Mouse (Mus musculus) hindbrain, embryonic 16.5 days (tissue): ENCODE results near the gene Evi5l. TPM values are rescaled to one million over a fixed set of nuclear protein-coding genes. Genes with fewer than 3 reads are reported as not detected.
A peak's percentile ranks its signal among the peaks of the same experiment; 100 is the strongest.
"Not testable (repeated sequence)": the region's sequence is repeated elsewhere in the genome, so short reads cannot be mapped to it uniquely, and the experiment has no call there.

ENCODE experiments used
- ATAC-seq: fragments of 200-750 bp; cut with Nextera tagmentation; 2 replicates; pipeline ENCODE4 v1.8.0; 2017; ENCODE audit warnings: moderate TSS enrichment, moderate library complexity
- H3K27ac ChIP-seq: fragments of 300-500 bp; sonication (generic); 2 replicates; pipeline ENCODE4 v1.5.1; 2014; ENCODE audit warnings: low read depth, mild to moderate bottlenecking, control low read depth, low read length, moderate library complexity
- H3K27me3 ChIP-seq: fragments of 300-500 bp; sonication (generic); replicated peaks from 2 replicates; pipeline ENCODE4 v1.6.1; 2014; ENCODE audit warnings: low read length; ENCODE audit not compliant: control insufficient read depth, insufficient read depth
- H3K36me3 ChIP-seq: fragments of 300-500 bp; sonication (generic); 2 replicates; pipeline ENCODE4 v1.6.1; 2014; ENCODE audit warnings: mild to moderate bottlenecking, low read length, moderate library complexity, mixed read lengths; ENCODE audit not compliant: control insufficient read depth, insufficient read depth
- H3K4me1 ChIP-seq: fragments of 300-500 bp; sonication (generic); 2 replicates; pipeline ENCODE4 v1.6.1; 2014; ENCODE audit warnings: low read depth, low read length; ENCODE audit not compliant: control insufficient read depth, insufficient read depth
- H3K4me2 ChIP-seq: fragments of 300-500 bp; sonication (generic); 2 replicates; pipeline ENCODE4 v1.6.1; 2014; ENCODE audit warnings: mild to moderate bottlenecking, low read length, control low read depth, moderate library complexity
- H3K4me3 ChIP-seq: fragments of 300-500 bp; sonication (generic); 2 replicates; pipeline ENCODE4 v1.5.1; 2014; ENCODE audit warnings: mild to moderate bottlenecking, low read length, control low read depth, moderate library complexity
- H3K9ac ChIP-seq: fragments of 300-500 bp; sonication (generic); 2 replicates; pipeline ENCODE4 v1.6.1; 2014; ENCODE audit warnings: low read depth, mild to moderate bottlenecking, control low read depth, low read length, moderate library complexity
- H3K9me3 ChIP-seq: fragments of 300-500 bp; sonication (generic); 2 replicates; pipeline ENCODE4 v1.6.1; 2014; ENCODE audit warnings: mild to moderate bottlenecking, low read length, moderate library complexity; ENCODE audit not compliant: control insufficient read depth
- WGBS: fragments of 180-500 bp; shearing (Covaris S2); extraction: QIAGEN DNeasy Blood & Tissue Kit; methylation state at CpG from one replicate; pipeline ENCODE4 v1.1.7; 2014; 5-methylcytosine and 5-hydroxymethylcytosine counted together
- polyA plus RNA-seq: library from polyadenylated mRNA; unstranded; fragments of >200 nt; fragmentation: Nextera tagmentation; extraction: Ambion mirVana; gene quantifications from 2 replicates; pipeline ENCODE4 v1.2.1, GENCODE M21; 2015

The Evi5l gene
- polyA plus RNA-seq, 1 experiment from 2014 or later: 116 TPM

- ATAC-seq: no peak
- no peak overlapping the region for H3K27ac ChIP-seq
Measured at GRCm38 (mm10) chr8:4247241-4247640, 80.9 kb downstream of the Evi5l start.

GRCm38 (mm10) chr8:4247951-4248540 lies 81.7 kb downstream of the Evi5l start, which contains the start of gene Tgfbr3l:
TSS of gene Tgfbr3l (plus strand) at chr8:4248214.
- WGBS: 75% methylated on average over 15 of the region's 15 CpGs
- Histone ChIP-seq H3K4me1 (peaks cover 4% of the 10 kb centered on the region), H3K27me3 (no peaks in the 10 kb centered on the region), H3K4me3 (no peak within 1 kb of the TSS), H3K36me3 (peaks cover 52% of the 10 kb centered on the region), H3K9ac (no peak within 1 kb of the TSS; the same call in 1 of the 2 replicates), H3K4me2 (no peak within 1 kb of the TSS), H3K9me3 (no peaks in the 10 kb centered on the region), H3K27ac (no peak within 1 kb of the TSS)
- ATAC-seq: no peak

More at GRCm38 (mm10) chr8:4247241-4247640, 80.9 kb downstream of the Evi5l start:
- 94% methylated on average over 8 of the region's 8 CpGs for WGBS
- H3K4me1 ChIP-seq: peaks cover under 1% of the 10 kb centered on the region
- no peak overlapping the region for H3K4me2 ChIP-seq
- peaks cover 52% of the 10 kb centered on the region for H3K36me3 ChIP-seq
- H3K4me3 ChIP-seq: no peak overlapping the region
- H3K9me3 ChIP-seq: no peaks in the 10 kb centered on the region
- no peaks in the 10 kb centered on the region for H3K27me3 ChIP-seq
- no peak overlapping the region for H3K9ac ChIP-seq

GRCm38 (mm10) chr8:4249213-4249612 lies 82.8 kb downstream of the Evi5l start:
- Histone ChIP-seq H3K9me3 (no peaks in the 10 kb centered on the region), H3K4me2 (no peak overlapping the region), H3K36me3 (peaks cover 42% of the 10 kb centered on the region), H3K27ac (no peak overlapping the region), H3K4me3 (no peak overlapping the region), H3K4me1 (peaks cover 11% of the 10 kb centered on the region), H3K9ac (no peak overlapping the region), H3K27me3 (no peaks in the 10 kb centered on the region)
- WGBS: 19% methylated on average over 29 of the region's 29 CpGs
- ATAC-seq: no peak

- H3K27ac ChIP-seq: no peak overlapping the region
- WGBS: 34% methylated on average over 26 of the region's 26 CpGs
- H3K9me3 ChIP-seq: no peaks in the 10 kb centered on the region
- no peak overlapping the region for H3K4me2 ChIP-seq
- H3K4me1 ChIP-seq: peaks cover 14% of the 10 kb centered on the region
- H3K36me3 ChIP-seq: peaks cover 38% of the 10 kb centered on the region
- H3K9ac ChIP-seq: no peak overlapping the region
- ATAC-seq: no peak
- no peaks in the 10 kb centered on the region for H3K27me3 ChIP-seq
- H3K4me3 ChIP-seq: no peak overlapping the region
Measured at GRCm38 (mm10) chr8:4250306-4250970, 84.1 kb downstream of the Evi5l start.

- Histone ChIP-seq H3K9ac (peak overlapping the region; percentile 98), H3K27me3 (no peaks in the 10 kb centered on the region), H3K4me2 (peak overlapping the region; percentile 59), H3K4me1 (peaks cover 23% of the 10 kb centered on the region), H3K27ac (peak overlapping the region; percentile 97), H3K4me3 (peak overlapping the region; percentile 98), H3K36me3 (peaks cover 32% of the 10 kb centered on the region), H3K9me3 (no peaks in the 10 kb centered on the region)
- no peak for ATAC-seq
- WGBS: 47% methylated on average over 8 of the region's 8 CpGs
Measured at GRCm38 (mm10) chr8:4252116-4252760, 85.9 kb downstream of the Evi5l start.

- WGBS: under 1% methylated on average over 69 of the region's 69 CpGs
- H3K9me3 ChIP-seq: no peaks in the 10 kb centered on the region
Measured at GRCm38 (mm10) chr8:4252934-4253841, 86.8 kb downstream of the Evi5l start, which contains the start of gene Snapc2. TSS of gene Snapc2 (plus strand) at chr8:4253080.

GRCm38 (mm10) chr8:4254001-4254400 lies 87.6 kb downstream of the Evi5l start:
- ATAC-seq: peak; percentile 4; the same call in 1 of the 2 replicates
- WGBS: 63% methylated on average over 6 of the region's 6 CpGs
- H3K4me1 ChIP-seq: peaks cover 31% of the 10 kb centered on the region

More at GRCm38 (mm10) chr8:4252934-4253841, 86.8 kb downstream of the Evi5l start, which contains the start of gene Snapc2:
- peak within 1 kb of the TSS; percentile 59 for H3K4me2 ChIP-seq
- peaks cover 31% of the 10 kb centered on the region for H3K4me1 ChIP-seq
- H3K9ac ChIP-seq: peak within 1 kb of the TSS; percentile 98
- H3K27me3 ChIP-seq: no peaks in the 10 kb centered on the region
- H3K4me3 ChIP-seq: peak within 1 kb of the TSS; percentile 98
- H3K27ac ChIP-seq: peak within 1 kb of the TSS; percentile 97
- ATAC-seq: peak; percentile 88
- H3K36me3 ChIP-seq: peaks cover 27% of the 10 kb centered on the region

GRCm38 (mm10) chr8:4255471-4255870 lies 89.1 kb downstream of the Evi5l start:
- H3K9ac ChIP-seq, H3K9me3 ChIP-seq, H3K27me3 ChIP-seq, H3K4me3 ChIP-seq, H3K27ac ChIP-seq, ATAC-seq, H3K4me2 ChIP-seq: not testable (repeated sequence)
- 88% methylated on average over 7 of the region's 7 CpGs for WGBS
- Histone ChIP-seq H3K36me3 (peaks cover 23% of the 10 kb centered on the region), H3K4me1 (peaks cover 35% of the 10 kb centered on the region)

More at GRCm38 (mm10) chr8:4254001-4254400, 87.6 kb downstream of the Evi5l start:
- H3K9ac ChIP-seq: peak overlapping the region; percentile 20; the same call in 1 of the 2 replicates
- peak overlapping the region; percentile 98 for H3K4me3 ChIP-seq
- H3K36me3 ChIP-seq: peaks cover 24% of the 10 kb centered on the region
- no peaks in the 10 kb centered on the region for H3K27me3 ChIP-seq
- H3K4me2 ChIP-seq: peak overlapping the region; percentile 59
- no peaks in the 10 kb centered on the region for H3K9me3 ChIP-seq
- peak overlapping the region; percentile 21; the same call in 1 of the 2 replicates for H3K27ac ChIP-seq
